Mouse (Mus musculus) MEL (cell line): ENCODE results near the gene Ppp2r5d.
A peak's percentile ranks its signal among the peaks of the same experiment; 100 is the strongest.

Experiments
- CTCF ChIP-seq, 3 experiments: IDR thresholded peaks in 2 of 3; conservative IDR thresholded peaks in 1 of 3; 2 replicates each; pipeline ENCODE4 v1.5.1; 2011 to 2012; ENCODE audit warnings: low read length in 3 of 3, low read depth in 2 of 3, mild to moderate bottlenecking in 2 of 3, improper control_type of control experiment in 1 of 3, inconsistent platforms in 1 of 3, mixed read lengths in 1 of 3, moderate library complexity in 1 of 3; ENCODE audit not compliant: control insufficient read depth in 1 of 3, insufficient read depth in 1 of 3, poor library complexity in 1 of 3, severe bottlenecking in 1 of 3
- MEF2A ChIP-seq: IDR thresholded peaks from 2 replicates; pipeline ENCODE4 v1.6.1; 2014; ENCODE audit warnings: low read depth, mild to moderate bottlenecking, inconsistent platforms, low read length, improper control_type of control experiment; ENCODE audit not compliant: poor library complexity, insufficient replicate concordance, severe bottlenecking; ENCODE audit errors: extremely low read depth
- MXI1 ChIP-seq: IDR thresholded peaks from 2 replicates; pipeline ENCODE4 v1.6.1; 2011; ENCODE audit warnings: mild to moderate bottlenecking, low read depth, low read length, improper control_type of control experiment
- POLR2AphosphoS2 ChIP-seq: IDR thresholded peaks from 2 replicates; pipeline ENCODE4 v1.6.1; 2011; ENCODE audit warnings: low read length, improper control_type of control experiment
- SMC3 ChIP-seq: IDR thresholded peaks from 2 replicates; pipeline ENCODE4 v1.6.1; 2011; ENCODE audit warnings: low read depth, low read length, improper control_type of control experiment
- TBP ChIP-seq: IDR thresholded peaks from 2 replicates; pipeline ENCODE4 v1.8.0; 2011; ENCODE audit warnings: low read depth, low read length, improper control_type of control experiment
- UBTF ChIP-seq: IDR thresholded peaks from 2 replicates; pipeline ENCODE4 v1.6.1; 2012; ENCODE audit warnings: low read depth, mild to moderate bottlenecking, inconsistent platforms, low read length, improper control_type of control experiment, moderate library complexity, borderline replicate concordance; ENCODE audit not compliant: insufficient read depth
- USF1 ChIP-seq: IDR thresholded peaks from 2 replicates; pipeline ENCODE4 v1.6.1; 2014; ENCODE audit warnings: low read depth, mild to moderate bottlenecking, inconsistent platforms, low read length, improper control_type of control experiment, moderate library complexity
- ZNF384 ChIP-seq: IDR thresholded peaks from 2 replicates; pipeline ENCODE4 v1.6.1; 2012; ENCODE audit warnings: low read depth, mild to moderate bottlenecking, inconsistent platforms, low read length, improper control_type of control experiment

DNA sequence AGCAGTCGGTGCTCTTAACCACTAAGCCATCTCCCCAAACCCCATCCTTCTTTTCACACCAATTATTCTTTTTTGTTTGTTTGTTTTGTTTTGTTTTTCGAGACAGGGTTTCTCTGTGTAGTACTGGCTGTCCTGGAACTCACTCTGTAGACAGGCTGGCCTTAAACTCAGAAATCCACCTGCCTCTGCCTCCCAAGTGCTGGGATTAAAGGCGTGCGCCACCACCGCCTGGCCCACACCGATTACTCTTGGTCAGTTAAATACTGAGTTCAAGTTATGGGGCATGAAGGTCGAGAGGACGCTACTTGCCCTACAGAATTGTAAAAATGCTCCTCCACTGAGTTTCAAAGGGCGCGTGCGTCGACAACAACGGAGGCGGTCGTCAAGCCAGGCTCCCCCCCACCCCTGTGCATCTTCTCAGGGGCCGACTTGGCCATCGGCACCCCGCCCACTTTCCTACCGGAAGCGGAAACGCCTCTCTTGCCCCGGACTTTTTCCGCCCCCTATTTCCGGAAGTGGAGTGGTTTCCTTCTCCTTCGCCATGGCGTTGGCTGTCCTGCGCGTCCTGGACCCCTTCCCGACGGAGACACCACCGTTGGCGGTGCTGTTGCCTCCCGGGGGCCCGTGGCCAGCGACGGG is 6.2 kb upstream of the Ppp2r5d start, which contains the start of gene Pex6:
- TF ChIP-seq MEF2A (no peak), MXI1 (peak; percentile 71), UBTF (no peak), USF1 (no peak), CTCF (IDR thresholded peaks at IDR 0.05 in 2 of 3, conservative IDR thresholded peaks at IDR 0.05 in 1 of 3; ENCODE audit: control insufficient read depth in 1 of 3, insufficient read depth in 1 of 3, low read depth in 2 of 3, low read length in 3 of 3, poor library complexity in 1 of 3, severe bottlenecking in 1 of 3) (no peak), SMC3 (no peak), ZNF384 (no peak), POLR2AphosphoS2 (peak; percentile 67; the same call in 1 of the 2 replicates), TBP (peak; percentile 64)
